Mouse (Mus musculus) ovary, adult 10 weeks (tissue): ENCODE measurements around the gene Ndufb8. TPM values are rescaled to one million over a fixed set of nuclear protein-coding genes. Genes with fewer than 3 reads are reported as not detected.

ENCODE experiments used
- polyA plus RNA-seq: library from polyadenylated mRNA; stranded (reverse); fragments of 350-450 nt; fragmentation: Illumina TruSeq; extraction: RNeasy Lipid Tissue Mini Kit (QIAGEN cat#74804); gene quantifications from one replicate; pipeline ENCODE4 v1.2.3, GENCODE M21; 2014

Ndufb8 gene
- 33.0 TPM for polyA plus RNA-seq

DNA sequence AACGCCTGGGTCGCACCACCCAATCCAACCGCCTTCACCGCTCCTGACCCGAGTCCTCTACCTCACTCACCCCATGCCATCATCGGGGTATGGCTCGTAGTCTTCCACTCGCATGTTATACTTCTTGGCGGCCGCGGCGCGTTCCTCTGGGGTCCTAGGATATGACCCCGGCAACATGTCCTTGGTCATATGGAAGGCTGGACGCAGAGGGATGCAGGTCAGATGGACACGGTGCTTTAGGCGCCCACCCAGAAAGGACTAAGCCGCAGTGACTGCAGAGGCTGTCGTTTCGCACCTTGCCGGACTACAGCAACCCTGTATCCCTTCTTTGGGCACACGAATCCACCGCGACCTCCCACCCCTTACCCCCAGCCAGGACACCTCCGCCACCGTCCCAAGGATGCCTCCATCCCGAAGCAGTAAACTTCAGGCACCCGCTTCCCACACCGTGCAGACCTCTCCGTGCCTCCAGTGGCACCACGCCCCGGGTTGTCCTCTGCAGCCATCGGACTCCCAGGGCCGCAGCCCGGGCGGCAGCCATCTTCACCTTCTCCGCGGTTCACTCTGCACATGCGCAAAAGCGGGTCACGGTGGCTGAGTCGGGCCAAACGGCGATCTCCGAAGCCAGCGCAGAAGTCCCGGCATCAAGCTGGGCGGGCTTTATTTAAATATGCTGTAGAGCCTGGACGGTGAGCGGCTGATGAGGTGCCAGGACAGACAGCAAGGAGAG lies at the start of gene Ndufb8:
Gene Ndufb8, minus strand, starts transcription at position 580 of the 730 bp plus-strand sequence.

DNA sequence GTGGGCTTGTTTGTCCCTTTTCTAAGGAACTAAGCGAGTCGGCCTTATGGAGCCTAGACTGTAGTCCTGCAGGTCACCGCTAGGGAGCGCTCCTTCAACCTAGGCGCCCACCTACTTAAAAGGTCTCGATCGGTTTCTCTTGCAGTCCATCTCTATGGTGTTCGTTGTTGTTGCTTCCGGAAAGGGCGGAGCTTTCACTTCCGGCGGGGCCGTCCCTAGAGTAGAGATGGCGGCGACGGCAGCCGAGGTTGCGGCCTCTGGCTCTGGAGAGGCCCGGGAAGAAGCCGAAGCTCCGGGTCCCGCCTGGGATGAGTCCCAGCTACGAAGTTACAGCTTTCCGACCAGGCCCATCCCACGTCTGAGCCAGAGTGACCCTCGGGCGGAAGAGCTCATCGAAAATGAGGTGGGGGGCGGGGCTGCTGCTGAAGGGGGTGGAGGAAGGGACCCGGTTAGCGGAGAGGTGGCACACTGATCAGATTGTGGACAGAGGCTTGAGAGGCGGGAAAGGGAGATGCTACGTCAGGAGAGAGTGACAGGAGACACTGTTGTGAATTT lies 7.5 kb upstream of the Ndufb8 start, which contains the start of gene Hif1an:
Gene Hif1an, plus strand, starts transcription at position 199 of the 555 bp plus-strand sequence.

DNA sequence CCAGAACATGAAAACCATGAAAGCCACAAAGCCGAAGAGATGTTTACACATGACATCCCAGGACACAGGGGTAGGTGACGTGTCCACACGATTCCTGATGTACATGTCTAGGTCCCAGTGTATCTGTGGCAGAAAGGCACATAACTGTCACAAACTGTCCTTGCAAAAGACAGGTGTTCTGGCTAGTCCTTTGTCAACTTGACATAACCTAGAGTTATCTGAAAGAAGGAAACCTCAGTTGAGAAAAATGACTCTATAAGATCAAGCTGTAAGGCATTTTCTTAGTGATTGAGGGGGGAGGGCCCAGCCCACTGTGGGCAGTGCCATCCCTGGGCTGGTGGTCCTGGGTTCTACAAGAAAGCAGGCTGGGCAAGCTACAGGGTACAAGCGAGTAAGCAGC lies 2.5 kb downstream of the Ndufb8 start, which contains the start of gene Gm20538:
Gene Gm20538, minus strand, starts transcription at position 101 of the 400 bp plus-strand sequence.

DNA sequence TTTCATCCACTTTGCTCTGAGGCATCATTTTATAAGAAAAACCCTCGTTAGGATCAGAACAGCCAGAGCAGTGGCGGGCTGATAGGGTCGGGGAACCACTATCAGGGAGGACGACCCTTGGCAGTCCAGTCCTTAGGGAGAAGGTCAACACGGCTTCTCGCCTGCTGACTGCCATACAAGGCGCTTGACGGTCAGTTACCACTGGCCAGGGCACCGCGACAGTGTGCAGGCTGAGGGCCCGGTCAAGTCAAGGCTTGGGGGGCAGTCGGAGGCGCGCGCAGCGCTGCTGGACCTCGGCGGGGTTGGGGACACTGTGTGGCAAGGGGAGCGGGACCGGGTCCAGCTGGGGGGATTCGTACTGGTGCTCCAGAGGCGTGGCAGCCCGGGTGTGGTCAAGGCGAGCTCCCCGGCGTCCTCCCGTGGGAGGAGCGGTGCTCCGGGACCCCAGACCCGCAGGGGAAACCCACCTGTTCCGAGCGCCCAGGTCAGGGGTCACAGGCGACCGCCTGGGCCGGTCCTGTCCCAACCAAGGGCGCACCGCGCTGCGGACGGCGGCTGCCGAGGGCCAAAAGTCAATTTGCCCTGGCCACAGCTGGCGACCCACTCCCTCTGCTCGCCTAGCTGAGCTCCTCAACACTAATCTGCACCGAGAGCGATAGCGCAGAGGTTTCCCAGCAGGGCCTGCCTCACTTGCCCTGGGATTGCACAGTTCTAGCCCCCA lies 9.8 kb downstream of the Ndufb8 start, which contains the start of gene Sec31b:
Gene Sec31b, minus strand, starts transcription at position 544 of the 721 bp plus-strand sequence.

Other genes with a start within 250 kb of the Ndufb8 start
- 0.48 TPM for gene Scd4, start 222.3 kb downstream of the Ndufb8 start, polyA plus RNA-seq
- 107 TPM for gene Scd1, start 147.6 kb downstream of the Ndufb8 start, polyA plus RNA-seq
- gene Wnt8b, start 62.0 kb downstream of the Ndufb8 start, polyA plus RNA-seq: not detected
- gene Sec31b, start 9.6 kb downstream of the Ndufb8 start, polyA plus RNA-seq: 0.14 TPM
- gene Gm20538, start 2.6 kb downstream of the Ndufb8 start, polyA plus RNA-seq: not detected
- gene Hif1an, start 7.4 kb upstream of the Ndufb8 start, polyA plus RNA-seq: 14.4 TPM
- gene Pax2, start 200.6 kb upstream of the Ndufb8 start, polyA plus RNA-seq: not detected